Mouse (Mus musculus): ENCODE results near the gene Pdzd7. TPM values are rescaled to one million over a fixed set of nuclear protein-coding genes. Genes with fewer than 3 reads are reported as not detected.
A peak's percentile ranks its signal among the peaks of the same experiment; 100 is the strongest.

The Pdzd7 gene
- polyA plus RNA-seq, 1 experiment from 2014 or later: 0.33 TPM

DNA sequence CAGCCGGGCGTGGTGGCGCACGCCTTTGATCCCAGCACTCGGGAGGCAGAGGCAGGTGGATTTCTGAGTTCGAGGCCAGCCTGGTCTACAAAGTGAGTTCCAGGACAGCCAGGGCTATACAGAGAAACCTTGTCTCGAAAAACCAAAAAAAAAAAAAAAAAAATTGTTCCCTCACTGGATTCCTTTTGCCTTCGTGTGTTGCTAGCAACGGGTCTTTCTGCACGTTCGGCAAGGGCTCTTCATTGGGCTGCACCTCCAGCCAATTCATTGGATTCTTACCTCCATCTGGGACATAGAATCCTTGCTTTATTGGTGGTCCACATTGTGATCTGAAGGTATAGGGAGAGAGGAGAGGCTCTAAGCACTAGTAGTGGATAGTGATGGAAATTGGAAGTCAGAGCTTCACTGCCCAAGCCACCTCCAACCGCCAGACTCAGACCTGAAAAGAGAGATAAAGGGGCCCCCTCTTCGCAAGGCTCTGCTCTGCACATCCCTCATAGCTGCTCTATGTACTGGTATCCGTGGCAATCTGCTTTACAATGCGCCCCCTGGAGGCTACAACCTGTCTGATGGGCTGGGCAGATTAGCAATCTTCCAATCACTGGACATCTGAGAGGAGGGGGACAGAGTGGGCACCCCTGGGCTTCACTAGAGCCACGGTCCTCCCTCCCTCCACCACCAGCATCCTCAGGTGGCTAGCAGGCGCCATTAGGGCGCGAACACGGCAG, 18.2 kb upstream of the Pdzd7 start:
- Histone ChIP-seq H3K27me3 (ENCODE audit: control insufficient read depth, insufficient read depth, low read depth, low read length) (peaks cover 41% of the 10 kb centered on the region), H3K36me3 (ENCODE audit: control insufficient read depth, insufficient read depth, low read length) (no peaks in the 10 kb centered on the region), H3K4me3 (ENCODE audit: low read length) (no peak overlapping the region), H3K9me3 (ENCODE audit: control insufficient read depth, low read length) (no peaks in the 10 kb centered on the region), H3K9ac (ENCODE audit: low read length) (no peak overlapping the region), H3K4me2 (ENCODE audit: low read depth, low read length) (no peak overlapping the region), H3K27ac (ENCODE audit: low read length) (no peak overlapping the region), H3K4me1 (replicated peaks; ENCODE audit: control insufficient read depth, insufficient read depth, low read length) (peaks cover 8% of the 10 kb centered on the region)
- WGBS: 43% methylated on average over 19 of the region's 20 CpGs
- no peak; the same call in 1 of the 2 replicates for ATAC-seq (ENCODE audit: low read depth)

- 0 out of 2 replicates have a peak, but pooled peaks cover 3% of the 10 kb centered on the region for H3K27me3 ChIP-seq (ENCODE audit: control insufficient read depth, insufficient read depth, low read depth, low read length)
- WGBS: under 1% methylated on average over 14 of the region's 14 CpGs
Measured at GRCm38 (mm10) chr19:45058841-45059240, 13.3 kb upstream of the Pdzd7 start.

GRCm38 (mm10) chr19:45058113-45058839, 12.8 kb upstream of the Pdzd7 start:
- no peaks in the 10 kb centered on the region for H3K27me3 ChIP-seq (ENCODE audit: control insufficient read depth, insufficient read depth, low read depth, low read length)
- peak overlapping the region; percentile 98 for H3K27ac ChIP-seq (ENCODE audit: low read length)
- peak overlapping the region; percentile 59 for H3K4me2 ChIP-seq (ENCODE audit: low read depth, low read length)
- H3K36me3 ChIP-seq (ENCODE audit: control insufficient read depth, insufficient read depth, low read length): peaks cover 4% of the 10 kb centered on the region; the same call in 1 of the 2 replicates
- peak; percentile 94 for ATAC-seq (ENCODE audit: low read depth)
- H3K4me1 ChIP-seq (replicated peaks; ENCODE audit: control insufficient read depth, insufficient read depth, low read length): peaks cover 18% of the 10 kb centered on the region
- H3K9me3 ChIP-seq (ENCODE audit: control insufficient read depth, low read length): no peaks in the 10 kb centered on the region
- WGBS: under 1% methylated on average over 34 of the region's 34 CpGs
- peak overlapping the region; percentile 88 for H3K9ac ChIP-seq (ENCODE audit: low read length)
- H3K4me3 ChIP-seq (ENCODE audit: low read length): peak overlapping the region; percentile 68

More at GRCm38 (mm10) chr19:45058841-45059240, 13.3 kb upstream of the Pdzd7 start:
- Histone ChIP-seq H3K36me3 (ENCODE audit: control insufficient read depth, insufficient read depth, low read length) (peaks cover 2% of the 10 kb centered on the region; the same call in 1 of the 2 replicates), H3K9ac (ENCODE audit: low read length) (peak overlapping the region; percentile 88), H3K9me3 (ENCODE audit: control insufficient read depth, low read length) (no peaks in the 10 kb centered on the region), H3K27ac (ENCODE audit: low read length) (peak overlapping the region; percentile 98), H3K4me2 (ENCODE audit: low read depth, low read length) (peak overlapping the region; percentile 59), H3K4me3 (ENCODE audit: low read length) (peak overlapping the region; percentile 68), H3K4me1 (replicated peaks; ENCODE audit: control insufficient read depth, insufficient read depth, low read length) (peaks cover 19% of the 10 kb centered on the region)
- ATAC-seq (ENCODE audit: low read depth): no peak

DNA sequence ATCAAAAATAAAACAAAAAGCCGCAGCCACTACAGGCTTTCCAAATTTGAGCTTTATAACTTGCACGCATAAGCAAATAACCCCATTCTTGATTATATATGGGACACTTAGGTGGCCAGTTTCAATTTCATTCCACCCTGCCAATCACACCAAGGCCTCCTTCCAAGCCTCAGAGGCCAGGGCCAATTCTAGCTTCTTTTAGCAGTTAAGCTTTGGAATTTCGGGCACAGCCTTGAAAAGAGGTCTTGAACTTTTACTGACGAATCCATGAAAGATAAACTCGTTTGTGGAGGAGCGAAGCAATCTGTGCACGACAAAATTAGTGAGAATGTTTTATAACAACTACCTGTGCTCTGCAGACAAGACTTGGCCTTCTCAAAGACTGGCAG, 12.2 kb upstream of the Pdzd7 start:
- peak overlapping the region; percentile 98 for H3K27ac ChIP-seq (ENCODE audit: low read length)
- 28% methylated on average over 7 of the region's 7 CpGs for WGBS
- no peaks in the 10 kb centered on the region for H3K9me3 ChIP-seq (ENCODE audit: control insufficient read depth, low read length)
- peak overlapping the region; percentile 80 for H3K9ac ChIP-seq (ENCODE audit: low read length)
- peak overlapping the region; percentile 59 for H3K4me2 ChIP-seq (ENCODE audit: low read depth, low read length)
- ATAC-seq (ENCODE audit: low read depth): no peak
- peaks cover 18% of the 10 kb centered on the region for H3K4me1 ChIP-seq (replicated peaks; ENCODE audit: control insufficient read depth, insufficient read depth, low read length)
- H3K27me3 ChIP-seq (ENCODE audit: control insufficient read depth, insufficient read depth, low read depth, low read length): no peaks in the 10 kb centered on the region
- H3K36me3 ChIP-seq (ENCODE audit: control insufficient read depth, insufficient read depth, low read length): peaks cover 6% of the 10 kb centered on the region
- H3K4me3 ChIP-seq (ENCODE audit: low read length): peak overlapping the region; percentile 68

DNA sequence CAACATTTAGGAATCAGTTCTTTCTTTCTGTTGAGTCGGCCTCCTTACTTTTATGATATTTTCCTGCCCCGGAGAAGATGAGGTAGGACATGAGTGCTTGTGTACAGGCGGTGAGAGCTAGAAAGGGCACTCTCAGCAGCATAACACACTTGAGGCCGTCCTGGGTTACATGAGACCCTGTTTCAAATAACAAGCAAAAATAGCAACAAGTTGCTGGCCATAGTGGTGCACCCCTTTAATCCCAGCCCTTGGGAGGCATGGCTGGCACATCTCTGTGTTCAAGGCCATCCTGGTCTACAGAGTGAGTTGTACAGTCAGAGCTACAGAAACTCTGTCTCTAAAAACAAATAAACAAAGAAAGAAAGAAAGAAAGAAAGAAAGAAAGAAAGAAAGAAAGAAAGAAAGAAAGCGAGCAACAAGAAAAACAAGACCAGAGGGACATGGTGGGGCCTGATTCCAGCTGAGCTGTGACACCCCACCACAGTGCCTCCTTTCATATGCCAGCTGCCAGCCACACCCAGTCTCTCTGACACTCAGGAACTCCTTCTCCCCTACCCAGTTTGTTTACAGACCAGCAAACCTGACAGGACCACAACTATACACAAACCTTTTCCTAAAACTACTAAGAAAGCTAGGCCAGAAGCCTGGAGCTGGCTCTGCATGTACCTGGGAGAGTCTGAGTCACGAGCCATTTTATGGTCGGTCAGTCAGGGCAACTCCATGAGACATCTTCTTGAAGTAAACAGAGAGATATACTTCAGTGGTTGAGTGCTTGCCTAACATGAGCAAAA, 11.6 kb upstream of the Pdzd7 start:
- H3K4me3 ChIP-seq (ENCODE audit: low read length): peak overlapping the region; percentile 68
- 61% methylated on average over 7 of the region's 7 CpGs for WGBS

GRCm38 (mm10) chr19:45056364-45056763, 10.8 kb upstream of the Pdzd7 start:
- no peak overlapping the region for H3K4me3 ChIP-seq (ENCODE audit: low read length)
- no peak overlapping the region for H3K27ac ChIP-seq (ENCODE audit: low read length)
- no peak; the same call in 1 of the 2 replicates for ATAC-seq (ENCODE audit: low read depth)
- WGBS: 34% methylated on average over 4 of the region's 4 CpGs
- H3K4me1 ChIP-seq (replicated peaks; ENCODE audit: control insufficient read depth, insufficient read depth, low read length): peaks cover 18% of the 10 kb centered on the region
- H3K27me3 ChIP-seq (ENCODE audit: control insufficient read depth, insufficient read depth, low read depth, low read length): no peaks in the 10 kb centered on the region
- H3K9ac ChIP-seq (ENCODE audit: low read length): no peak overlapping the region
- no peak overlapping the region for H3K4me2 ChIP-seq (ENCODE audit: low read depth, low read length)
- H3K9me3 ChIP-seq (ENCODE audit: control insufficient read depth, low read length): no peaks in the 10 kb centered on the region
- peaks cover 10% of the 10 kb centered on the region for H3K36me3 ChIP-seq (ENCODE audit: control insufficient read depth, insufficient read depth, low read length)

More for the DNA sequence above, 11.6 kb upstream of the Pdzd7 start:
- no peaks in the 10 kb centered on the region for H3K27me3 ChIP-seq (ENCODE audit: control insufficient read depth, insufficient read depth, low read depth, low read length)
- H3K9ac ChIP-seq (ENCODE audit: low read length): peak overlapping the region; percentile 80
- no peaks in the 10 kb centered on the region for H3K9me3 ChIP-seq (ENCODE audit: control insufficient read depth, low read length)
- ATAC-seq (ENCODE audit: low read depth): no peak
- H3K4me2 ChIP-seq (ENCODE audit: low read depth, low read length): peak overlapping the region; percentile 59
- H3K27ac ChIP-seq (ENCODE audit: low read length): peak overlapping the region; percentile 98
- H3K36me3 ChIP-seq (ENCODE audit: control insufficient read depth, insufficient read depth, low read length): peaks cover 10% of the 10 kb centered on the region
- peaks cover 18% of the 10 kb centered on the region for H3K4me1 ChIP-seq (replicated peaks; ENCODE audit: control insufficient read depth, insufficient read depth, low read length)

DNA sequence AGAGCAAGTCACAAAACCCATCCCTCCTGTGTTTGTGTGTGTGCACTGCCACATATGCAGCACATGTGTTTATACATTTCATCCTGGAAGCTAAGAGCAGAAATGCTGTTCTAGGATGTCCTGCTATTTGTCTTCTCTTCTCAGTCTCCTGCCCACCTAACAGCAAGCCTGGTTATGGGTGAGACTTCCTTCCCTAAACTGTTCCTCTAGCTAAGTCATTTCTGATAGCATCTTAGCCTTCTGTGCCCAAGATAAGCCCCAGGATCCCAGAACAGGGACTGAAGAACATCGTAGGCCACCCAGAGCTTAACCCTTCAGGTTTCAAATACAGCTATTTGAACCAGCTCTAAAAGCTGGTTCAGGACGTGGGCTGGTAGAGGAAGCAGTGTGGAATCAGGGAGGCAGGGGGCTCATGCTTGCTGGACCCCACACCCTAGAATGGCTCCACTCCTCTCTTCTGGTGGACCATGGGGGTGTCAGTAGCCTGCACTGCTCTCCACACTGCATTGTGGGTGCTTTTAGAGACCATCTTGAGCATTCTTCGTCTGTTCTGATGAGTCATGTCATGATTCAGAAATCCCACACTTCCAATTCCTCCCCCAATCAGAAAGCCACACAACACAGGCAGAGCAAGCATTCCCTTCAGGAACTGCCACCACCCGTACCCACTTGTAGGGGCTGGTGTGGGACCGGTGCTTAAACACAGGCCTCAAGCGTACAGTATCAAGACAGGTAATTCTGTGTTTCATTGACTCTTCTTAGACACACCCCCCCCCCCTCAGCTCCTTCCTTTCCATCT, 9.6 kb upstream of the Pdzd7 start:
- no peaks in the 10 kb centered on the region for H3K9me3 ChIP-seq (ENCODE audit: control insufficient read depth, low read length)
- no peak overlapping the region for H3K27ac ChIP-seq (ENCODE audit: low read length)
- WGBS: 74% methylated on average over 6 of the region's 6 CpGs
- H3K36me3 ChIP-seq (ENCODE audit: control insufficient read depth, insufficient read depth, low read length): peaks cover 10% of the 10 kb centered on the region
- H3K4me3 ChIP-seq (ENCODE audit: low read length): no peak overlapping the region
- peaks cover 18% of the 10 kb centered on the region for H3K4me1 ChIP-seq (replicated peaks; ENCODE audit: control insufficient read depth, insufficient read depth, low read length)
- no peak for ATAC-seq (ENCODE audit: low read depth)
- H3K4me2 ChIP-seq (ENCODE audit: low read depth, low read length): no peak overlapping the region
- no peaks in the 10 kb centered on the region for H3K27me3 ChIP-seq (ENCODE audit: control insufficient read depth, insufficient read depth, low read depth, low read length)
- no peak overlapping the region for H3K9ac ChIP-seq (ENCODE audit: low read length)

GRCm38 (mm10) chr19:45053451-45053850, 7.9 kb upstream of the Pdzd7 start:
- H3K4me3 ChIP-seq (ENCODE audit: low read length): no peak overlapping the region
- ATAC-seq (ENCODE audit: low read depth): no peak
- no peaks in the 10 kb centered on the region for H3K27me3 ChIP-seq (ENCODE audit: control insufficient read depth, insufficient read depth, low read depth, low read length)
- peaks cover 19% of the 10 kb centered on the region for H3K4me1 ChIP-seq (replicated peaks; ENCODE audit: control insufficient read depth, insufficient read depth, low read length)
- WGBS: 79% methylated on average over 8 of the region's 8 CpGs
- H3K27ac ChIP-seq (ENCODE audit: low read length): no peak overlapping the region
- no peak overlapping the region for H3K4me2 ChIP-seq (ENCODE audit: low read depth, low read length)
- H3K9ac ChIP-seq (ENCODE audit: low read length): no peak overlapping the region
- no peaks in the 10 kb centered on the region for H3K9me3 ChIP-seq (ENCODE audit: control insufficient read depth, low read length)
- peaks cover 10% of the 10 kb centered on the region for H3K36me3 ChIP-seq (ENCODE audit: control insufficient read depth, insufficient read depth, low read length)

Data from lung, embryonic 16.5 days (tissue).